Mouse (Mus musculus) forelimb bud, embryonic 11.5 days (tissue): ENCODE measurements at regions not wholly inside any gene's neighbourhood (a gene's known extent, or its start where the extent isn't known, plus 50 kb on each side); places are given as distances from the start of the nearest gene placed in this dataset.

Experiments
- DNase-seq: peaks from one replicate; pipeline ENCODE4 v3.0.0-alpha.2; 2012; ENCODE audit warnings: low read depth, low spot score

- DNase-seq, result no peak
Observed at GRCm38 (mm10) chr11:45241671-45242070, 610.2 kb upstream of the Clint1 start.

- DNase-seq, result no peak
Observed at GRCm38 (mm10) chr11:45244796-45245195, 607.1 kb upstream of the Clint1 start.

- DNase-seq, result no peak
Observed at GRCm38 (mm10) chr11:45256019-45256418, 595.8 kb upstream of the Clint1 start.

DNA sequence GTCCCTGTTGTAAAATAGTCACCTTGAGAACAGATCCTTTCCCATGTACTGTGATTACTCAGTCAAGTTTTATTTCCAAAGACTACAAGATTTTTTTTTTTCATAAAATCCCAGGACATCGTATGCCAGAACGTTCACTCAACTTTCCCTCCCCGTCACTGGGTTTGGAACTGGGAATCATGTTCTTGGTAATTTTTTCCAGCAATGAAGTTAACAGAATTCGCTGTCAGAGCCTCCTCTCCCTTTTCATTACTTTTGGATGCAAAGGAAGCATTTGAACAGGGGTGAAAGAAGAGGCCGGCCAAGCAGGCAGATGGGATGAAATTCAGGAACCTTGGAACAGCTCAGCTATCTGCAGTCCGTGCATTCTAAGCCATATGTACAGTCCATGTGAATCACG lies 589.7 kb upstream of the Clint1 start:
- no peak for DNase-seq

GRCm38 (mm10) chr11:45264001-45264400 lies 587.9 kb upstream of the Clint1 start:
- no peak for DNase-seq

GRCm38 (mm10) chr11:45265171-45265988 lies 586.5 kb upstream of the Clint1 start:
- DNase-seq, result no peak

DNA sequence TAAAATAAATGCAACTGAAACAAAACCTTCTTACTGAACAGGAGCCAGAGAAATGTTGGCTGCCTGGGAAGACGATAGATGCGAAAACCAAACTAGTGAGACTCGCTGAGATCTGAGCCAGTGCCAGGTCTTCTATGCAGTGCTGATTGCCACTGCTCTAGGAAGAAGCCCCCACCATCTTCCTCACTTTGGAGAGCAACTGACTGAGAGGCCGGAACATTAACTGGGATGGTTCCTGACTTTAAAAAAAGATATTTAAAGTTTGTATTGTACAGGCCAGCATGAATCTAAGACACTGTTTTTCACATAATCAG lies 585.9 kb upstream of the Clint1 start:
- DNase-seq, result no peak

- DNase-seq, result no peak
Observed at GRCm38 (mm10) chr11:45269215-45269614, 582.6 kb upstream of the Clint1 start.

GRCm38 (mm10) chr11:45271206-45271605 lies 580.6 kb upstream of the Clint1 start:
- no peak for DNase-seq

DNA sequence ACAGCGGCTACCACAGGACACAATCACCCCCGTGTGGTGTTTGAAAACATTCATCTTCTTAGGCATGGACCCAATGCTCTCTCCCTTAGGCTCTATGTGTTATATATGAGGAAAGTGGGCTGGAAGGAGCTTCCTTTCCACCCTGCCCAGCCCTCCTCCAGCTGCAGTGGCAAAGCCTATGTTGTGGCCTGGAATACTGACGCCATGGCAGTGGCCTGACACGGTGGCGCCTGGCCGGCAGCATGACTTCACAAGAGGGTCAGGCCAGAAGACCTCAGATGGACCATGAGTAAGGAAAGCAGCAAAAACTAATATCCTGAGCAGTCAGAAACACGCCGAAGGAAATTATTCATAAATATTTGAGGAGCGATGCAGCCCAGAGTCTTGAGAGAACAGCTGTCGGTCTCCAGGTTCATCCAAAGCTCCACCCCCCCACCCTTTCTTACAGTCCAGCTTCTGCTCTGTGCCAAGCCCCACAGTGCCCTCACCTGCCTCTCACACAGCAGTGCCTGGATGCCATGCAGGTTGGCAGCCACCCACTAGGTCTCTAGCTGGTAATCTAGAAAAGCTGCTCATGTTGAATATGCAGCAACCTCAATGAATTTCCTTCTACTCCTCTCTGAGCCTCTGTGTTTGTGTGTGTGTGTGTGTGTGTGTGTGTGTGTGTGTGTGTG lies 577.3 kb upstream of the Clint1 start:
- DNase-seq, result no peak

- DNase-seq, result peak; percentile 60
Observed at GRCm38 (mm10) chr11:45275170-45275569, 576.7 kb upstream of the Clint1 start.

DNA sequence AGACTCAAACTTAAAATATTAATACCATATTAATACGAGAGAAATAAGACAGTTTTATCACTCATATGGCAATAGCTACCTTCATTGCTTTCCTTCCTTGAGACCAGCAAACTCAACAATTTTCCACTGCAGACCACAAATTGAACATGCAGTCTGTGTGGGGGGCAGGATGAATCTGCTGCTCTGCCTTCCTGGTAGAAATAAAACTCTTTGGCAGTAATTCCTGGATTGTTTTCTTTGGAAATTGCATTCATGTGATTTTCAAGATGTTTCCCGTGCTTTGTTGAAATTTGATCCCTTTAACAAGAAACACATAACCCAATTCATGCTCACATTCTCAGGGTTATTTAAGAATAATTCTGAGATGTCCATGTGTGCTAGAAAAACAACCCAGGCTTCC lies 555.1 kb upstream of the Clint1 start:
- no peak for DNase-seq

DNA sequence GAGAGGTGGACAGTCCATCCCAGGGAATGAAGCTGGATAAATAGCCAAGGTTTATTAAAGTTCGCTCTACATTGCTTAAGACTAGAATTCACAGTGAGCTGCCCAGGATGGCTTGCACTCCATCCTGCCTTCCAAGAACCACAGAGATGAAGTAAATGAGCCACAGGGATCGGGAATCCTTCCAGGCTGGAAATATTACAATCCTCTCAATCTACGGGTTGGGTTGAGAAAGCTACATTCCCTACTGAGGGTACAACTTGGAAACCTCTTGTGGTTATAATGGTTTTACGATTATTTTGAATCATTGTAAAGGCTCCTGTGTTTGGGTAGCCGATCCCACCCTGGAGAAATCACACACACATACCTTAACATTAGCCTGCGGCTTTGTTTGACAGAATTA lies 539.9 kb upstream of the Clint1 start:
- DNase-seq, result no peak

DNA sequence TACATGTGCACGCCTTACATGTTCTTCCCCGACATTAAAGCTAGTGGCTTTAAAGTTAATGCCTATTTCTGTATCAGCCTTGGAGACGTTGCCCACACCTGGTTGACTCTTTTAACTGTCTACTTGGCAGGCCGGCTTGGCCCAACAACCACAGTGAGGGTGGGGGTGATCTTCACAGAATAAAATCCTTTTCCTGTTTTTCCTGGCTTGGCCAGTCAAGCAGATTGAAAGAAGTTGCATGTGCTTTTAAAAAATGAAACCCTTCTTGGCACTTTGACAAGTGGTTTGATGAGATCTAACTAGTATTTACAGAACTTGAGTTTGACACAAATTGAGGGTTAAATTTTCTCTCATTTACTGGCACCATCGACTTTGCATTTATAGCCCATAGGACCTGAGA lies 528.1 kb upstream of the Clint1 start:
- DNase-seq, result no peak

GRCm38 (mm10) chr11:45330319-45330718 lies 521.5 kb upstream of the Clint1 start:
- no peak for DNase-seq

- no peak for DNase-seq
Observed at GRCm38 (mm10) chr11:45333756-45334155, 518.1 kb upstream of the Clint1 start.

GRCm38 (mm10) chr11:45349331-45349730 lies 502.5 kb upstream of the Clint1 start:
- no peak for DNase-seq

DNA sequence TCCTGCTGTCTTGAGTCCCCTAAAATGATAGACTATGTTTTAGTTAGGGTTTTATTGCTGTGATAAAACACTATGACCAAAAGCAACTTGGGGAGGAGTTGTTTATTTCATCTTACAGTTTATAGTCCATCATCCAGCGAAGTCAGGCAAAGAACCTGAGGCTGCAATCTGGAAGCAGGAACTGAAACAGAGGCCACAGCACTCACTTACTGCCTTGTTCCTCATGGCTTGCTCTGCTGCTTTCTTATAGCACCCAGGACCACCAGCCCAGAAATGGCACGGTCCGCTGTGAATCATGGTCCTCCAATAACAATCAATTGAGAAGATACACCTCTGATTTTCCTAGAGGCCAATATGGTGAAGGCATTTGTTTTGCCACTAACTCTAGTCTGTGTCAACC lies 486.5 kb upstream of the Clint1 start:
- DNase-seq, result no peak

- peak; percentile 88 for DNase-seq
Observed at GRCm38 (mm10) chr11:45389243-45390146, 462.4 kb upstream of the Clint1 start.

- no peak for DNase-seq
Observed at GRCm38 (mm10) chr11:45396009-45396408, 455.8 kb upstream of the Clint1 start.

DNA sequence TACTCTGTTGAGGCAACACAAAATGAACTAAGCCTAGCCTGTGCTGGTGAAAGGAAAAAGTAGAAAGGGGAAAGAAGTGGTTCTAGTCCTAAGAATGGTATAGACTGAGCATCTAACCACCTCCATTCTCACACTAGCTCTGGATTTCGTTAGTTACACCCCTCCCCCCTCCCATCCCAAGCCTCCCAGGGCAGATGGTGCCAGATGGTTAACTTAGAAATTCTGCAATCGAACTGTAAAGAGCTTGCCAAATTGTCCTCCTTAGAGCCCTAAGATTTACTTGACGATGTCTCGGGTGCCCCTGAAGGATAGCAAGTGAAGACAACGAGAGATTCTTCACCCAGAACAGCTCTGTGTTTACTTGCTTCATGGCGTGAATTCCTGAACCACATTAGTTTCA lies 453.7 kb upstream of the Clint1 start:
- DNase-seq, result no peak

DNA sequence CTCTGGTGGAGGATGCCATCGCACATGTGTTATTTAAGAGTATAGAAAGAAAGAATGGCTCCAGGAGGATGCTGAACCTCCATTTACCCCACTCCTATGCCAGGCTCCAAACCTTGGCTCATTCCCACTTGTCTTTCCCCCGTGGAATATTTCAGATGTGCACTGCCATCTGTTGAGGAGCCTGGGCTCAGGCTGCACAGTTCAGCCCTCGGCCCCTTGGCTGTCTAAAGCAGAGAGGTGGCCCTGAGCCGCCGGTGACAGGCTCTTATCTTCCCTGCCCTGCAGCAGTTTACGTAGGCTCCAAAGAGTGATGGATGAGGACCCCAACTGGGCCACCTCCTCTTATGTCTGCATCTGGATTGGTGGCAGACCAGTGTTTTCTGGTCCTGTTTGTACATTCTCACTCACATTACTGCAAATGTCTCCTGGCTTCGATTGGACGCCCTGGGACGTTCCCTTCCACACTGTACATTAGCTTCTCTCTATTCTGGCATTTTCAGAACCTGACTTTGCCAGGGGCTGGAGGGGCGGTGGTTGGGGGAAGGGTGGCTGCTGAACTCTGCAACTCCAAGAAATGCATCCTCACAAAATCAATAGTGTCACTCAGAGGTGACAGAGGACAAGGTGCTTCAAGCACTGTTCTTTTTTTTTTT lies 447.3 kb upstream of the Clint1 start:
- DNase-seq, result no peak
